Mouse (Mus musculus): Measurements from ENCODE around the gene Ccdc159.

Gene Ccdc159

DNA sequence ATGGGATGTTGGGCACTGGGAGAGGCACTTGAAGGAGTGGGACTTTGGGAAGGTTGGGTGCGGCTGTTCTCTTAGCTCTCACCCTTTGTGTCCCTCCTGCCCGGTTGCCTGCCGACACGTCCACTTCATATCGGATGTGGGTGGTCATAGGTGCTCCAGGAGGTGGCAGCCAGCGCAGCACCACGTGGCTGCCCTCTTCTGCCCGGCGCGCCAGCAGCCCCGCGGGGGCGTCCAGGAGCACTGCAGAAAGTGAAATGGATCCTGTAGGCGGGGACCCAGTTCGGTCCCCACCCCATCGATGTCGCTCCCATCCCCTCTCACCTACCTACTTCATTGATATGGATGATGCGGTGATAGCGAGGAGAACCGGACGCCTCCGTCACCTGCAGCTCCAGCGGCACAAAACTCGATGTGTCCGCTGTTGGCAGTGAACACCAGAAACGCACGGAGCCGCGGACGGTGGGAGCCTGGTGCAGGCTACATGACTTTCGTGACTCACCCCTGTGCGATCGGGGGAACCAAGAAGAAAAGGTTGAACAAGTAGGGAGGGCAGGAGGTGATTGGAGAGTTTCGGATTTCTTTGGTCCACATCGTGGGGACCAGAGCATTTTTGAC is 34.2 kb downstream of the Ccdc159 start:
- no peak for DNase-seq (ENCODE audit: low read depth)

DNA sequence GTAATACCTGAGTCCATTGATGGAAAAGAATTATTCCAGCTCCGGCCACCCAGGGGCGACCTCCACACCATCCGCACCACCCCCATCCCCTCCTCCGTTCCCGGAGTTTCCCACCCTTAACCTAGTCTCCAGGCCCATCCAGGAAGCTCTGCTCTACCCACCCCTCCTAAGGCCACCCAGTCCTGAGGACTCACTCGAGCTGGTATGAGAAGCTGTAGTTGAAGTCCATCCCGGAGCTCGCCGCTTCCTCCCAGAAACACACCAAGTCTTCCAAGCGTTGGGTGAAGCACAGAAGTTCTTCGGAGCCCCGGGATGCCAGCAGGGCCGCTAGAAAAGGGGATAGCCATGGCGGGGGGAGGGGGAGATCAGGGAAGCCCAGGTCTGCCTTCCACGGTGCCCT is 34.7 kb downstream of the Ccdc159 start:
- no peak for DNase-seq (ENCODE audit: low read depth)

DNA sequence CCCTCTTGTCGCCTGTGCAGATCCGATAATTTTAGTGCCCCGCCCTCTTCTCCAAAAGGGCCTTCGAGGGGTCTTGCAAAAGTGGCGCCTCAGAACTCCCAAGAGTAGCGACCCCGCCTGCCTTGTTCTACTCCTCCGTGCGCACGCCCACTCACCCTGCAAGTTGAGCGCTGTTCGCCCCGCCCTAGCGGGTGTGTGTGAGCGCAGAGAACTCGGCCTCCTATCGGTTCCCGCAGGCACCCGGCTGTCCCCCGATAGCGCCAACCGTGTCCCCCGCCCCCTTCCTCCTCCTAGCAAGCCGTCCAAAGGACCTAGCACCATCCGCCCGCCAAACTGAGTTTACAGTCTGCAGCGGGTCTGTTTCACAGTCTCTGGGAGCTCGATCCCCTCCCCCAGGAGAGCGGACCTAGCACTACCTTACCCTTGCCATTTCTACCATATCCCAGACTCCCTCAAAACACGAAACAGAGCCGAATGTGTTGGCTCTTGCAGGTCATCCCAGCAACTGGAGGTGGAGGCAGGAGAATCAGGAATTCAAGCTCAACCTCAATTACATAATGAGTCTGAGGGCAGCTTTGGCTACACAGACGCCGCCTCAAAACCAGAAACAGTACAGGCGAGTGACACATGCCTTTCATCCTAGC is 35.3 kb downstream of the Ccdc159 start:
- peak; percentile 5 for DNase-seq (ENCODE audit: low read depth)

DNA sequence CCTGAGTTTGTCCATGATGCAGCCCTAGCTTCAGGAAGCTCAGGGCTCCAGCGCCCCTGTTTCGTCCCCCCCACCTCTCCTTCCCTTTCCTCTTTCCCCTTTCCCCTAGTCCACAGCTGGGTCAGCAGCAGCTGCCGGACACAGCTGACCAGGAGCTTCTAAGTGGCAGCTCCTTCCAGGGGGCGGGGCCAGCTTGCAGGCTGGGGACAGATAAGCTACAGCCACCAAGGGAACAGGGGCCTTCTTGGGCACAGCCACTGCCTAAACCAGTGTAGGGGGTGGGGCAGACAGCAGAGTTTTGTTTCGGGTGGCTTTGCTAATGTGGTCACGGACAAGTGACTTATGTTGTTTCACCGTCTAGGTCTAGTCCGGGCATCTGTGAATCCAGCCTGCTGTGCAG is 36.1 kb downstream of the Ccdc159 start, which contains the start of gene Epor:
TSS of gene Epor (minus strand) at position 90 of the 400 bp plus-strand sequence.
- no peak for DNase-seq (ENCODE audit: low read depth)

DNA sequence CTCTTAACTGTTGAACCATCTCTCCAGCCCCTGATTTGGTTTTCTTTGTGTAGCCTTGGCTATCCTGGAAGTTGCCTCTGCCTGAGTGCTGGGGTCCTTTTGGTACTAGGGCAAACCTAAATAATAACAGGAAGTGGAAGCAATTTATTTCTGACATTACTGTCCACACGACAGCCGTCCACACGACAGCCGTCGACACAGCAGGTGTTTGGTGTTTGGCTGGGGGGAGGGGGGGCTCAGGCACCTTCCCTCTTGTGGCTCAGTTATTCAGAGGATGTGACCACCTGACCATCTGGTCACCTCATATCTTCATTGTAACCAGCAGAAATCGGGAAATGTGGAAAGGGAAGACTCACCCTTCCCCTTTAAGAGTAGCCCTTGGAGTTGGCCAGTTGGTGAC is 41.6 kb downstream of the Ccdc159 start:
- DNase-seq (ENCODE audit: low read depth): no peak

DNA sequence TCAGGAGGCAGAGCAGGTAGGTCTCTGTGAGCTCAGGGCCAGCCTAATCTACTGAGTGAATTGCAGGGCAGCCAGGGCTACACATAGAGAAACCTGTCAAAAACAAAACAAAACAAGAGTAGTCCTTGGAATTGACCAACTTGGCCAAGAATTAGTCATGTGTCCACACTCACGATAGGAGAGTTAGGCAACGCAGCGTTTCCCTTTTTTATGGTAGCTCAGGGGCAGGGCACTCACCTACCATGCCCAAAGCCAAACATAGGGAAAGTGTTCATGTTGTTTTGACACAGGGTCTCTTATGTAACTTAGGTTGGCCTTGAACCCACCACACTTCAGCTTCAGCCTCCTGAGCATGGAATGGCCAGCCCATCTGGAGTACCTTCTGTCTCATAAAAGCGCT is 42.0 kb downstream of the Ccdc159 start:
- DNase-seq (ENCODE audit: low read depth): no peak

DNA sequence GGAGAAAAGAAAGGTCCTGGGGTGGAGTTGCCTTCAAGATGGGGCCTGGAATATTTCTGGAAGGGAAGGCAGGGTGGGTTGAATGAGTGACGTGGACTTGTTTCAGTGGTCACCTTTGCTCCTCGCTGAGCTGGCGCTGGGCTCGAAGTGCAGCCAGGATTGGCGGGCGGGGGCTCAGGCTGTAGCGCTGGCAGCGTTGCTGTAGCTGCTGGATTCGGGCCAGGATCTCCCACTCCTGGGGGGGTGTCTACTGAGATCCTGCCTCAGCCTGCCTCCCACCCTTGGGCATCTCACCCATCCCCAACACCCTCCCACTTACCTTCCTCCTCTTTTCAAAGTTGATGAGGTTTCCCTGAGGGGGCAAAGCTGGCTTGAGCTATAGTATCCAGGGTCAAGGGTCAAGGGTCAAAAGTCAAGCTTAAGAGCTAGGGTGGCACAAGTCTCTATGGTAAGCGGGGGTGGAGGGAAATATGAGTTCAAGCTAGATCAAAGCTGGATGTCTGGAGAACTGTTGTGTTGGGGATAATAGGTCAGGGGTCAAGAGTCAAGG is 49.4 kb downstream of the Ccdc159 start:
- no peak for DNase-seq (ENCODE audit: low read depth)

DNA sequence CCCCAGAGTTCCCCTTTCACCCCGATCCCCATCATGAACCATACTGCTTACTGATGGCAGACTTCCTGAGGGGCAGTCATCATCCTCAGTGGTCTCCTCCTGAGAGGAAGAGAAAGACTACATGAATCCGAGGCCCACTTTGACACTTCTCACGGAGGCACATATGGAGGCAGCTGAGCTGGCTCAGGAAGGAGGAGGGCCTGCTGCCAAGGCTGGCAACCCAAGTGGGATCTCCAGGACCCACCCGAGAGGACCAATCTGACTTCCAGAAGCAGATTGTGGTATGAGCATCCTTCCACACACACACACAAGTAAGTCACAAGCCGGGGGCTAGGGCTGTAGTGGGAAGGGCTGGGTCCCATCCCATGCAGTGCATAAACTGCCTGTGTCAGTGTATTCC is 50.1 kb downstream of the Ccdc159 start:
- DNase-seq (ENCODE audit: low read depth): no peak

DNA sequence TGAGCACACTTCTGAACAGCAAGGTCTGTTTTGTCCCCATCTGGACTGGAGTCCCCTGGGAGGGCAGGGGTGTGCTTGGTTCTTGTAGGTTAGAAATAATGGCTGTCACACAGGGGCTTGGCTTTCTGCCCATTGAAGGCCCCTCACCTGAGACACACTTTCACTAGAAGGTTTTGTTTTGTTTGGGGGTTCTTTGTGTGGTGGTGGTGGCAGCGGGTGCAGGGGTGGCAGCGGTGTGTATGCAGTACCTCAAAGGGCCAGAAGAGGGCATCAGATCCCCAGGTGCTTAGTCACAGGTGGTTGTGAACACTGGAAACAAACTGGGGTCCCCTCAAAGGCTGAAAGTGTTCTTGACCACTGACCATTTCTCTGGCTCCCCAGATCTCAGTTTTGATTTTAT is 50.7 kb downstream of the Ccdc159 start:
- DNase-seq (ENCODE audit: low read depth): no peak

DNA sequence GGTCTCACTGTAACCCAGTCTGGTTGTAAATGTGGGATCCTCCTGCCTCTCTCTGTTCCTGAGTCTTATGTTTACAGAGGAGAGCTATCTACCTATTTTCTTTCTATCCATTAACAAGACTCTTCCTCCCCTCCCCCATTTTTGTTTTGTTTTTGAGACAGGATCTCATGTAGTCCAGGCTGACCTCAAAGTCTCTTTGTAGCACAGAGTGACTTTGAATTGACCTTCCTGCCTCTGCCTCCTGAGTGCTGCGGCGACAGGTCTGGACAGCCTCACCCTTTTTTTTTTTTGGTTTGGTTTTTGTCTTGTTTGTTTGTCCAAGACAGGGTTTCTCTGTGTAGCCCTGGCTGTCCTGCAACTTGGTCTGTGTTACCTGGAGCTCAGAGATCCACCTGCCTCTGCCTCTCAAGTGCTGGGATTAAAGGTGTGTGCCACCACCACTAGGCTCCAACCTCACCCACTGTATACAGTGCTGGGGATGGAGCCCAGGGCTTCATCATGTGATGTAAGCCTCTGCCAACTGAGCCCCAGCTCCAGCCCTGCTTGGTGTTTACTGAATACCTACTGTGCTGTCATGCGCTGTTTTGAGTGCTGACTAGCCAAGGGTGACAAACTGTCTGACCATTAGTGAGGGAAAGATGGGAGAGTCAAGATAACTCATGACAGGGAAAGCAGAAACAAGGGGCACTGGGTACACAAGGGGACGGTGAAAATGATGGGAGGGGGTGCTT is 51.3 kb downstream of the Ccdc159 start:
- DNase-seq (ENCODE audit: low read depth): no peak

DNA sequence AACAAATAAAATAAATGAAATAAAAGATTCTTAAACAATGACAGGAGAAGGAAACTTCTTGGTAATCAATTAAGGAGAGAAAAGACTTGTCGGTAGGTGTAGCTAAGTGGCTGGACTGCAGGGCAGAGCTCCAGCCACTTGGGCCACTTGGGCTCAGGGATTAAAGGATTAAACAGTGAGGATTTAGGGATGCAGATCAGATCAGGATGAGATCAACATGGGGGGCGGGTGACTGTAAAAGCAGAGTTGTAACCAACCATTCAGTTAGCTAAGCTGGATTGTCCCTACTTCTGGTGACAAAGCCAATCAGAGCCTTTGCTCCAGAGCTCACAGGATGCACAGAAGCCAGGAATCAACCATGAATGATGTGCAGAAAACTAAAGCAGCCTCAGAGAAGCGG is 56.6 kb downstream of the Ccdc159 start:
- no peak for DNase-seq (ENCODE audit: low read depth)

Measured in fibroblast of lung, adult 2 months (primary cell).